Mouse (Mus musculus) layer of hippocampus, adult 9-10 months (tissue): Measurements from ENCODE around the gene Cct5.

ENCODE experiments used
- DNase-seq: peaks from one replicate; pipeline ENCODE4 v3.0.0; 2022; ENCODE audit warnings: low spot score

The Cct5 gene

DNA sequence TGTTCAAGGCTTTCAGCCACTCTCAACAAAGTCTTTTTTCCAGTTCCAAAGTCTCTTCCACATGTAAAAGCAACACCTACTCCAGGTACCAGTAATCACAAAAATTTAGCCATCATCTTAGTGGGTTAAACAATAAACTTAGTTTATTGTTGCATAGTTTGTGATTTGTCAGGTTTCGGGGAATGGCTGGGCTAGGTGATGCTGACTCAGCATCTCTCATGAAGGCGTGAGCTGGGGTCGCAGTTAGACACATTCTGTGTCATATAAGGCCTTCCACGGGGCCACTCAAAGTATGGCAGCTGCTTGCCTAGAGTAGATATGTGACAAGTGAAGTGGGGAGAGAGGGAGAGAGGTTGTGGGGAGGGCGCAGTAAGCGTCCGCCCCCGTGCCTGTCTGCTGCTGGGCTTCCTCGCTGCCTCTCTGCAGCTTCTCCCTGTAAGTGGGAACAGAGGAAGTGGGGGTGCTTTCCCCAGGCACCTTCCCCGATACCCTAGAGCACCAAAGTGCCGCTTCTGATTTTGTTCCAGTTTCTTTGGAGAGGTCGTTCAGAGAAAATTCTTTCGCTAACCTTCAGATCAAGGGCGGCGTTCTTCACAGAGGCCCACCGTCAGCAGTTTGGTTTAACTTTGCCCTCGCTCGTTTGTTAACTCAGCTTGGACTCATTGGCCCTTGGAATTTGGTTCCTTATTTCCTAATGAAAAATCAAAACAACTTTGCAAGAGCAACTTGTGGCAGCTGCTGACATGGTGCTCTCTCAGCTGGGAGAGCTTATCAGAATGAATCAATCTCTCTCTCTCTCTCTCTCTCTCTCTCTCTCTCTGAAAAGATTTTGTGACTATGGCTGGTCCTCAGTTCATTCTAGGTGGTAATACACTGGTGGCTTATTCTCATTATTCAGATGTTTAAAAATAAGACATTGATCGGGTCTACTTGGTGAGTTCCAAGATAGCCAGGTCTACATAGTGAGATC lies 37.7 kb downstream of the Cct5 start:
- no peak for DNase-seq

DNA sequence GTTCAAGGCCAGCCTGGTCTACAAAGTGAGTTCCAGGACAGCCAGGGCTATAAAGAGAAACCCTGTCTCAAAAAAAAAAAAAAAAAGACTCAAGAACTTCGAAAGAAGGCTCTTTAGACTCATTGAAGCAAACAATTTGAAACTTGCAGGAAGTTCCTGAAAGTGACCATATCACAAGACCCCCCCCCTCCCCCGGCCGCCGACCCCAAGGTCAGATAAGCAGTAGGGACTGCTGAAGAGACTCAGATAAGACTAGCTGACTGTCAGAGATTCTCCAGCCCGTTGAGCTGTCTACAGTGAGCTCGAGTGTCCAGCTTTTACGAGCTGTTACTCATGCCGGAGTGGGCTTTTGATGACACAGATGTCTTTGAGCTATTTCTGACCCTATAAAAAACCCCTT lies 38.8 kb downstream of the Cct5 start:
- no peak for DNase-seq

DNA sequence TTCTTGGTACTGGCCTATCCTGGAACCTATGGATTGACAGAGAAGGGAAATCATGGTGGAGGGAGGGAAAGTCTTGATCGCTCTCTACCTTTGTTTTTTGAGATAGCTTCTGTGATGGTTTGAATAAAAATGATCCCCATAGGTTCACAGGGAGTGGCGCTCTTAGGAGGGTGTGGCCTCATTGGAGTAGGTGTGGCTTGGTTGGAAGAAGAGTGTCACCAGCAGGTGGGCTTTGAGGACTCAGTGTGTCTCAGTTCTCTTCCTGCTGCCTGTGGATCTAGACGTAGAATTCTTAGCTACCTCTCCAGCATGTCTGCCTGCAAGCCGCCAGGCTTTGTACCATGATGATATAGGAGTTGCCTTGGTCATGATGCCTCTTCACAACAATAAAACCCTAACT lies 39.6 kb downstream of the Cct5 start:
- DNase-seq: no peak

DNA sequence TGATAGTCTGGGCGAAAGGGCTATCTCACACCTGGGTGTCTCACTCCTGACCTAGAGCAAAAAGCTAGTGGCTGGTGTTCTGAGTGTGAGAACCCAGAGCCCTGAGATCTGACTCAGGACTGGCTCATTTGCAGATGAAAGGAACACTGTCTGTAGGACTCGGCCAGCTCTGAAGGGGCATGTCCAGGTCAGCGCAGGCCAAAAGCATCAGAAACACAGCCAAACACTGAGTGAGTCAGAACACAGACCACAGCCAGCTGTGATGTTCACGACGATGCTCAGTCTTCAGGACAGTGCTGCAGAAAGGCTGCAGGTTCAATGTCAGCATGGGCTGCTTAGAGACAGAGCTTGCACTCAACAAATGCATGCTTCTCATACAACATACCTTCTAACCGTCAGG lies 40.2 kb downstream of the Cct5 start:
- DNase-seq: no peak

DNA sequence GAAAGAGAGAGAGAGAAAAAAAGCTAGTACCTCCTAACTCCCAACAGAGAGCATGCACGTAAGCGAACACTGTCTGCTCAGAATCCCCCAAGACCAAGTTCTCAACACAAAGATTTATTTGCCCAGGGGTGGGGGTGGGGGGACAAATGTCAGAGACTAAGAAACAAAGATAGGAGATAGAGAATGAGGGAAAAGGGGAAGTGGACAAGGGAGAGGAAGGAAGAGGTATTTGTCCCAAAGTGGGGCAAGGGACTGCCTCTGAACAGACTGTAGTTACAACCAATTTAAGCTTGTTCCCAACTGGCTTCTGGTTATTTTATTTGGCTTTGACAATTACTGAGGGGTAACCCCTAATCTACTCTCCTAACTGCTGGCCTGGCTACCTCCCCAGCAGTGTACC lies 46.7 kb downstream of the Cct5 start:
- no peak for DNase-seq

DNA sequence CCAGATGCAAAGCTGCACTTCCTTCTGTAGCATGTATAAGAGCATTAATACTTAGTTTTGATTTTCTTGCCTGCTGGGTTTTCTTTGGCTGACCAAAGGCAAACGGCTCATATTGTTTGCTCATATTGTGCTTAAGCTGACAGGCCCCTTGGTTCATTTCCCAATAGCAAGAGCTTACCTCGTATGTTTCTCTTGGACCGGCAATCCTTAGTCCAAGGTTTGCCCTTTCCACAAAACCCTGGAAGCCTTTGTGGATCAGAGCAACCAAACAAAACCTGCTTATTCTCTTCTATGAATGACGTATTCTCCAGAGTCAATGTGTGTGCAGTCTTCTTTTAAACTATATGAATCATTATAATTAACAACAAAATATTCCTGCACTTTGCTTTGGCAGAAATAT lies 51.2 kb downstream of the Cct5 start:
- DNase-seq: no peak

DNA sequence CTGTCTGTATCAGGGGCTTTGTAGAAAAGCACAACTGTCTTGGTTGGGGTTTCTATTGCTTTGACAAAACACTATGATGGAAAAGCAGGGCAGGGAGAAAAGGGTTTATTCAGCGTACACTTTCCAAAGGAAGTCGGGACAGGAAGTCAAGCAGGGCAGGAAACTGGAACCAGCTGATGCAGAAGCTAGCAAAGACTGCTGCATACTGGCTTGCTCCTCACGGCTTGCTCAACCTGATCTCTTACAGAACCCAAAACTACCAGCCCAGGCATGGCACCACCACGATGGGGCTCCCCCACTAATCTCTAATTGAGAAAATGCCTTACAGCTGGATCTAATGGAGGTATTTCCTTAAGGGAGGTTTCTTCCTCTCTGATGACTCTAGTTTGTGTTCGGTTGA lies 54.2 kb downstream of the Cct5 start:
- no peak for DNase-seq

DNA sequence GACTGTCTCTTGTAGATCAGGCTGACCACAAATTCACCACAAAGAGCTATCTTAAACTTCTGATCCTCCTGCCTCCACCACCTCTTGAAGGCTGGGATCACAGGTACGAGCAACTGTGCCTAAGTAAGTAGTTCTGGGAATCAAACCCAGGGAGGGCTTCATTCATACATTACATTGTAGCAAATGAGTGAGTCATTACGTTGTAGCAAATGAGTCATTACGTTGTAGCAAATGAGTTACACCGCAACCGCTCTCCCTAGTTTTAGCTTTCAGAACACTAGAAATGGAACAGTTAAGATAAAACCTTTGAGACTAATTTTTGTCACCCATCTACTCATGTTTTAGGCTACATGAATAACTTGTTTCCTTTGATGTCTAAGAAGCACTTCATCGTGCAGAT lies 55.3 kb downstream of the Cct5 start:
- DNase-seq: no peak

DNA sequence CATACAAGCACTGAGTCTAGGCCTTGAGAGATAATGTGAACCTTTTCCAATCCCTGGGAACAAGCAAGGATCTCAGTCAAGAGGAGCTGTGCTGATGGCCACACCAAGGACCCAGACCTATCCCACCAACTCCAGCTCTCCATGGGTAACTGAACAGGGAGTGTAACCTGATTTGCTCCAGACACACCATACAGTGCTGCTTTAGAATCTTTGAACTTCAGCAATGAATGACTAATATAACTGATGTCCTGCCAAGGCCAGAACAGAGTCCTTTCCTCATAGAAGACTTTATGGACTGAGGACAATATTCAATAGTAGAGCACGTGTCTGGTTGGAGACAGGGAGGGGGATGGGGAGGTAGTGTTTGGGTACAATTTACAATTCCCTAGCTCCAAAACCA lies 56.5 kb downstream of the Cct5 start:
- no peak for DNase-seq

DNA sequence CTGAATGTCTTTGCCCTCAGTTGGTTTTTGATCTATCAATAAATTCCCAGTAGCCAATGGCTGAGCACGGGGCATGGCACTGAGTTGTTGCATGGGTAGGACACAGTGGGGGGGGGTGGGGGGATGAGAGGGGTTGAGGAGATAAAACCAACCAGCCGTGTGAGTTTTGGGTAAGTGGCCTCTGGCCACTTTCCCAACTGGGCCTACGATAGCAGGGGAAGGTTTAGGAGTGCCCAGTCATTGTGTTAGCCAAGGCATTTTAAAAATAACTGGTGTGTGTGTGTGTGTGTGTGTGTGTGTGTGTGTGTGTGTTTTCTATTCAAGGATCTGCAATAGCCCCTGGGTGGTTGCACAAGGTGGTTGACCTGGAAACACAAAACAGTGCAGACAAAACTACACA lies 58.4 kb downstream of the Cct5 start:
- no peak for DNase-seq

DNA sequence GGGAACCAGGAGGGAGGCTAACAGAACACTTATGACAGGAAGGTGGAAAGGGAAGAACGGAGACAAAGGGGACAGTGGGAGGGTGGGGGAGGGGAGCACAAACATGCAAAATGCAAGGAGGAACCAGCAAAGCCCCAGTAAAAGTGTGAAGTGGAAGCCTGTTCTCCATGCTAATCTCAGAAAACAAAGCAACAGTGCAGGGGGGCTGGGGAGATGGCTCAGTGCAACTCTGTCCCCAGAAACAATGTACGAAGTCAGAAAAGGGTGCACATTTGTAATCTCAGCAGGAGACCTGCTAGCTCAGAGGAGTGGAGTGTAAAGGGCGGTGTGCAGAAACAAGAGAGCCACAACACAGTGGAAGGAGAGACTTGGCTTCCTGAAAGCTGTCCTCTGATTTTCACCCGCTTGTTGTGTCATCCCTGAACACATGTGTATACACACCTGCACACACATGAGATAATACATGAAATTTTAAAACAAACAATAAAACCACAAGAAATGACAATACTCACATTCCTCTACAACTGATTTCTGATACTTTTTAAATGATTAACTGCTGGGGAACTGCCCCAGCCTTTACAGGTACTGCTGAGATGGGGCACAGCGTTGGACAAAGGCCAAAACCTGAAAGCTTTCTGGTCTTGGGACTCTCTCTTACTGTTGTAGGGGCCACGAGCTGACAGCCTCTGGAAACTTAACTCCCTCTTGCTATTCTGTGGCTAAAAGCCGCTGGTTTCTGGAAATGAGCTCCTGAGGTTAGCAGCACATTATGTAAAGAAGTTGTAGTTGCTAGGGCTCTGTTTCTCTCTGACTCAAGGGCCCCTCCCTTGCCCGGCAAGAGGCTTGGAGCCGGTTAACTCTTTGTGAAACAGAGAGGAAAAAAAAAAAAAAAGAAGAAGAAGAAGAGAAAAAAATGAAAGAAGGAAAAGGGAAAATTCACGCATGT lies 59.3 kb downstream of the Cct5 start:
- no peak for DNase-seq
